Mouse (Mus musculus) embryonic facial prominence, embryonic 11.5 days (tissue): ENCODE measurements around the gene Nlrp9a. TPM values are rescaled to one million over a fixed set of nuclear protein-coding genes. Genes with fewer than 3 reads are reported as not detected.
"Not testable (repeated sequence)": the region's sequence is repeated elsewhere in the genome, so short reads cannot be mapped to it uniquely, and the experiment has no call there.

Source experiments
- ATAC-seq: fragments of 200-750 bp; cut with Nextera tagmentation; replicated peaks from 2 replicates; pipeline ENCODE4 v1.8.0; 2017; ENCODE audit warnings: low read depth; ENCODE audit not compliant: insufficient number of reproducible peaks, low FRiP score, low TSS enrichment
- DNase-seq: peaks from one replicate; pipeline ENCODE4 v3.0.0-alpha.2; 2015; ENCODE audit warnings: low spot score
- H3K27ac ChIP-seq: fragments of 300-500 bp; sonication (generic); replicated peaks from 2 replicates; pipeline ENCODE4 v1.5.1; 2014; ENCODE audit warnings: mild to moderate bottlenecking, low read depth, low read length, control low read depth
- H3K27me3 ChIP-seq: fragments of 300-500 bp; sonication (generic); 2 replicates; pipeline ENCODE4 v1.6.1; 2014; ENCODE audit warnings: mild to moderate bottlenecking, low read length, moderate library complexity, mixed read lengths; ENCODE audit not compliant: control insufficient read depth, insufficient read depth
- H3K36me3 ChIP-seq: fragments of 300-500 bp; sonication (generic); replicated peaks from 2 replicates; pipeline ENCODE4 v1.6.1; 2014; ENCODE audit warnings: low read depth, mild to moderate bottlenecking, low read length, moderate library complexity, mixed read lengths; ENCODE audit not compliant: control insufficient read depth, insufficient read depth
- H3K4me1 ChIP-seq: fragments of 300-500 bp; sonication (generic); 2 replicates; pipeline ENCODE4 v1.6.1; 2014; ENCODE audit warnings: low read length, mixed read lengths; ENCODE audit not compliant: control insufficient read depth, insufficient read depth
- H3K4me2 ChIP-seq: fragments of 300-500 bp; sonication (generic); 2 replicates; pipeline ENCODE4 v1.6.1; 2014; ENCODE audit warnings: low read depth, mild to moderate bottlenecking, control low read depth, low read length, moderate library complexity
- H3K4me3 ChIP-seq: fragments of 300-500 bp; sonication (generic); 2 replicates; pipeline ENCODE4 v1.5.1; 2014; ENCODE audit warnings: low read depth, low read length, control low read depth
- H3K9ac ChIP-seq: fragments of 300-500 bp; sonication (generic); replicated peaks from 2 replicates; pipeline ENCODE4 v1.6.1; 2014; ENCODE audit warnings: mild to moderate bottlenecking, control low read depth, low read length
- H3K9me3 ChIP-seq: fragments of 300-500 bp; sonication (generic); replicated peaks from 2 replicates; pipeline ENCODE4 v1.6.1; 2016; ENCODE audit warnings: mild to moderate bottlenecking, low read length, inconsistent platforms, mixed read lengths; ENCODE audit not compliant: control insufficient read depth
- WGBS: fragments of 180-500 bp; shearing (Covaris S2); extraction: QIAGEN DNeasy Blood & Tissue Kit; methylation state at CpG from one replicate; pipeline ENCODE4 v1.1.7; 2014; 5-methylcytosine and 5-hydroxymethylcytosine counted together
- microRNA-seq: library from miRNA; unstranded; fragments of <30 nt; microRNA quantifications from one replicate; pipeline ENCODE4, GENCODE M21; 2016; ENCODE audit warnings: borderline number of aligned reads
- polyA plus RNA-seq: library from polyadenylated mRNA; unstranded; fragments of >200 nt; fragmentation: Nextera tagmentation; extraction: Ambion mirVana; gene quantifications from 2 replicates; pipeline ENCODE4 v1.2.1, GENCODE M21; 2014

Gene Nlrp9a
- polyA plus RNA-seq, result not detected in 2 replicates

- H3K27ac ChIP-seq, H3K9ac ChIP-seq, H3K27me3 ChIP-seq, ATAC-seq, H3K4me2 ChIP-seq, H3K4me3 ChIP-seq, H3K4me1 ChIP-seq, H3K9me3 ChIP-seq, H3K36me3 ChIP-seq, DNase-seq: not testable (repeated sequence)
- WGBS, result 69% methylated on average over 2 of the region's 2 CpGs
Measured at GRCm38 (mm10) chr7:26534723-26535122, at the start of gene Nlrp9a. Nlrp9a (plus strand) TSS chr7:26535023.

- not testable (repeated sequence) for H3K36me3 ChIP-seq, ATAC-seq, H3K27ac ChIP-seq, H3K4me2 ChIP-seq, H3K9me3 ChIP-seq, H3K4me1 ChIP-seq, H3K27me3 ChIP-seq, H3K9ac ChIP-seq, H3K4me3 ChIP-seq
- peak; percentile 0 for DNase-seq
- 82% methylated on average over 18 of the region's 18 CpGs for WGBS
Measured at GRCm38 (mm10) chr7:26489514-26489913, 45.3 kb upstream of the Nlrp9a start.

GRCm38 (mm10) chr7:26589077-26589476 is 54.3 kb downstream of the Nlrp9a start:
- no peak for DNase-seq
- no peak for ATAC-seq

GRCm38 (mm10) chr7:26589774-26590173 is 55.0 kb downstream of the Nlrp9a start:
- 77% methylated on average over 1 of the region's 1 CpGs for WGBS

More at GRCm38 (mm10) chr7:26589077-26589476, 54.3 kb downstream of the Nlrp9a start:
- Histone ChIP-seq H3K4me2 (no peak overlapping the region), H3K9me3 (no peaks in the 10 kb centered on the region), H3K4me3 (no peak overlapping the region), H3K9ac (no peak overlapping the region), H3K27ac (no peak overlapping the region), H3K36me3 (no peaks in the 10 kb centered on the region), H3K27me3 (no peaks in the 10 kb centered on the region), H3K4me1 (no peaks in the 10 kb centered on the region)

GRCm38 (mm10) chr7:26618364-26618763 is 83.5 kb downstream of the Nlrp9a start, which contains the start of gene Vmn1r185:
Vmn1r185 (minus strand) TSS chr7:26618464.
- not testable (repeated sequence) for H3K4me2 ChIP-seq, H3K9ac ChIP-seq, H3K27me3 ChIP-seq, ATAC-seq, H3K27ac ChIP-seq, H3K4me3 ChIP-seq, H3K9me3 ChIP-seq, H3K36me3 ChIP-seq, DNase-seq, H3K4me1 ChIP-seq
- 86% methylated on average over 1 of the region's 1 CpGs for WGBS

More at GRCm38 (mm10) chr7:26589774-26590173, 55.0 kb downstream of the Nlrp9a start:
- Histone ChIP-seq H3K4me1 (no peaks in the 10 kb centered on the region), H3K9me3 (no peaks in the 10 kb centered on the region), H3K9ac (no peak overlapping the region), H3K4me2 (no peak overlapping the region), H3K27ac (no peak overlapping the region), H3K4me3 (no peak overlapping the region), H3K27me3 (no peaks in the 10 kb centered on the region), H3K36me3 (no peaks in the 10 kb centered on the region)
- DNase-seq (no peak), ATAC-seq (no peak)

Small RNAs within 50 kb of the gene (microRNA-seq; reads per million reads assigned to microRNA genes)
- not detected for gene Gm25947

Other genes starting within 250 kb of the Nlrp9a start
- gene Cyp2a4, start 227.9 kb upstream of the Nlrp9a start, polyA plus RNA-seq, result not detected in 2 replicates
- not detected in 2 replicates for gene Nlrp9c, start 131.3 kb upstream of the Nlrp9a start, polyA plus RNA-seq
- gene Nlrp4a, start 99.9 kb upstream of the Nlrp9a start, polyA plus RNA-seq, result not detected in 2 replicates
- not detected in 2 replicates for gene Vmn1r185, start 83.4 kb downstream of the Nlrp9a start, polyA plus RNA-seq
- gene Cyp2b23, start 151.4 kb downstream of the Nlrp9a start, polyA plus RNA-seq, result not detected in 2 replicates
- 0.10 TPM in 1 of 2 replicates, not detected in the other for gene Cyp2b19, start 222.1 kb downstream of the Nlrp9a start, polyA plus RNA-seq